Mouse (Mus musculus): ENCODE data around the gene Mtap. TPM values are rescaled to one million over a fixed set of nuclear protein-coding genes. Genes with fewer than 3 reads are reported as not detected.

Gene Mtap
- polyA plus RNA-seq, 1 experiment from 2014 or later: 23.9 TPM

GRCm38 (mm10) chr4:89177514-89178307 is 40.8 kb downstream of the Mtap start:
- 73% methylated on average over 6 of the region's 6 CpGs for WGBS
- no peaks in the 10 kb centered on the region for H3K4me1 ChIP-seq (replicated peaks)
- peaks cover 78% of the 10 kb centered on the region for H3K36me3 ChIP-seq
- H3K27ac ChIP-seq (replicated peaks): no peak overlapping the region
- H3K4me2 ChIP-seq: no peak overlapping the region
- H3K9ac ChIP-seq: no peak overlapping the region
- no peak overlapping the region for H3K4me3 ChIP-seq
- ATAC-seq (ENCODE audit: low read depth): no peak
- H3K9me3 ChIP-seq: no peaks in the 10 kb centered on the region
- H3K27me3 ChIP-seq: no peaks in the 10 kb centered on the region

- WGBS: 97% methylated on average over 5 of the region's 5 CpGs
- Histone ChIP-seq H3K9ac (no peak overlapping the region), H3K4me2 (no peak overlapping the region), H3K4me3 (no peak overlapping the region), H3K27me3 (no peaks in the 10 kb centered on the region), H3K4me1 (replicated peaks) (no peaks in the 10 kb centered on the region), H3K36me3 (peaks cover 58% of the 10 kb centered on the region), H3K9me3 (no peaks in the 10 kb centered on the region; the same call in 1 of the 2 replicates), H3K27ac (replicated peaks) (no peak overlapping the region)
- no peak for ATAC-seq (ENCODE audit: low read depth)
These were observed 43.2 kb downstream of the Mtap start for GRCm38 (mm10) chr4:89180121-89180520.

GRCm38 (mm10) chr4:89181656-89182055 is 44.7 kb downstream of the Mtap start:
- ATAC-seq (ENCODE audit: low read depth): no peak
- WGBS: 89% methylated on average over 2 of the region's 2 CpGs
- no peaks in the 10 kb centered on the region; the same call in 1 of the 2 replicates for H3K9me3 ChIP-seq
- no peak overlapping the region for H3K4me2 ChIP-seq
- no peaks in the 10 kb centered on the region for H3K27me3 ChIP-seq
- H3K4me3 ChIP-seq: no peak overlapping the region
- no peak overlapping the region for H3K27ac ChIP-seq (replicated peaks)
- peaks cover 43% of the 10 kb centered on the region for H3K36me3 ChIP-seq
- H3K9ac ChIP-seq: no peak overlapping the region
- H3K4me1 ChIP-seq (replicated peaks): no peaks in the 10 kb centered on the region

GRCm38 (mm10) chr4:89182486-89182885 is 45.6 kb downstream of the Mtap start:
- H3K9me3 ChIP-seq: no peaks in the 10 kb centered on the region; the same call in 1 of the 2 replicates
- WGBS: 94% methylated on average over 3 of the region's 3 CpGs

GRCm38 (mm10) chr4:89195481-89195880 is 58.6 kb downstream of the Mtap start:
- no peak for ATAC-seq (ENCODE audit: low read depth)
- whole genome bisulfite sequencing: 86% methylated on average over 4 of the region's 4 CpGs
- no peak overlapping the region for H3K4me2 ChIP-seq
- no peaks in the 10 kb centered on the region for H3K27me3 ChIP-seq
- no peaks in the 10 kb centered on the region for H3K36me3 ChIP-seq
- H3K9me3 ChIP-seq: no peaks in the 10 kb centered on the region
- H3K4me3 ChIP-seq: no peak overlapping the region
- no peaks in the 10 kb centered on the region for H3K4me1 ChIP-seq (replicated peaks)
- no peak overlapping the region for H3K27ac ChIP-seq (replicated peaks)
- H3K9ac ChIP-seq: no peak overlapping the region

More at GRCm38 (mm10) chr4:89182486-89182885, 45.6 kb downstream of the Mtap start:
- ATAC-seq (ENCODE audit: low read depth): no peak
- Histone ChIP-seq H3K36me3 (peaks cover 35% of the 10 kb centered on the region), H3K27ac (replicated peaks) (no peak overlapping the region), H3K27me3 (no peaks in the 10 kb centered on the region), H3K4me2 (no peak overlapping the region), H3K4me1 (replicated peaks) (no peaks in the 10 kb centered on the region), H3K9ac (no peak overlapping the region), H3K4me3 (no peak overlapping the region)

- Histone ChIP-seq H3K36me3 (no peaks in the 10 kb centered on the region), H3K4me1 (replicated peaks) (no peaks in the 10 kb centered on the region), H3K27ac (replicated peaks) (no peak overlapping the region), H3K9ac (no peak overlapping the region), H3K4me2 (no peak overlapping the region), H3K4me3 (no peak overlapping the region), H3K9me3 (no peaks in the 10 kb centered on the region), H3K27me3 (no peaks in the 10 kb centered on the region)
- ATAC-seq (ENCODE audit: low read depth): no peak
These were observed 60.2 kb downstream of the Mtap start for GRCm38 (mm10) chr4:89197128-89197527.

GRCm38 (mm10) chr4:89200806-89201205 is 63.9 kb downstream of the Mtap start:
- no peak overlapping the region for H3K4me3 ChIP-seq
- no peak overlapping the region for H3K9ac ChIP-seq
- H3K27me3 ChIP-seq: no peaks in the 10 kb centered on the region
- no peak overlapping the region for H3K4me2 ChIP-seq
- WGBS: 90% methylated on average over 1 of the region's 1 CpGs
- no peak overlapping the region for H3K27ac ChIP-seq (replicated peaks)
- no peak for ATAC-seq (ENCODE audit: low read depth)
- no peaks in the 10 kb centered on the region for H3K36me3 ChIP-seq
- no peaks in the 10 kb centered on the region for H3K9me3 ChIP-seq
- H3K4me1 ChIP-seq (replicated peaks): no peaks in the 10 kb centered on the region

- Histone ChIP-seq H3K9ac (no peak overlapping the region), H3K36me3 (no peaks in the 10 kb centered on the region), H3K4me2 (no peak overlapping the region), H3K27ac (replicated peaks) (no peak overlapping the region), H3K27me3 (no peaks in the 10 kb centered on the region), H3K9me3 (no peaks in the 10 kb centered on the region), H3K4me3 (no peak overlapping the region), H3K4me1 (replicated peaks) (no peaks in the 10 kb centered on the region)
- no peak for ATAC-seq (ENCODE audit: low read depth)
These were observed 72.4 kb downstream of the Mtap start for GRCm38 (mm10) chr4:89209310-89209709.

- H3K36me3 ChIP-seq: no peaks in the 10 kb centered on the region
- H3K4me2 ChIP-seq: no peak overlapping the region
- H3K9me3 ChIP-seq: no peaks in the 10 kb centered on the region
- H3K27me3 ChIP-seq: no peaks in the 10 kb centered on the region
- no peak overlapping the region for H3K4me3 ChIP-seq
- no peak overlapping the region for H3K9ac ChIP-seq
- no peak for ATAC-seq (ENCODE audit: low read depth)
- WGBS: 80% methylated on average over 7 of the region's 7 CpGs
- H3K27ac ChIP-seq (replicated peaks): no peak overlapping the region
- no peaks in the 10 kb centered on the region for H3K4me1 ChIP-seq (replicated peaks)
These were observed 73.4 kb downstream of the Mtap start for GRCm38 (mm10) chr4:89210314-89210713.

- no peak overlapping the region for H3K4me2 ChIP-seq
- ATAC-seq (ENCODE audit: low read depth): no peak
- H3K4me3 ChIP-seq: no peak overlapping the region
- no peaks in the 10 kb centered on the region for H3K9me3 ChIP-seq
- 78% methylated on average over 3 of the region's 3 CpGs for WGBS
- no peak overlapping the region for H3K9ac ChIP-seq
- H3K27me3 ChIP-seq: no peaks in the 10 kb centered on the region
- H3K36me3 ChIP-seq: no peaks in the 10 kb centered on the region
- no peaks in the 10 kb centered on the region for H3K4me1 ChIP-seq (replicated peaks)
- no peak overlapping the region for H3K27ac ChIP-seq (replicated peaks)
These were observed 75.3 kb downstream of the Mtap start for GRCm38 (mm10) chr4:89212178-89212577.

Other genes starting within 250 kb of the Mtap start
- gene Cdkn2a, start 157.5 kb downstream of the Mtap start, polyA plus RNA-seq (2015; fragmentation: Nextera tagmentation; extraction: Ambion mirVana): not detected in 2 replicates
- 0.78 and 0.92 TPM in 2 replicates for gene Cdkn2b, start 173.9 kb downstream of the Mtap start, polyA plus RNA-seq (2015; fragmentation: Nextera tagmentation; extraction: Ambion mirVana)

Data from neural tube, embryonic 13.5 days (tissue).